Mouse (Mus musculus) kidney, embryonic 15.5 days (tissue): ENCODE measurements around the gene Fbxw9. TPM values are rescaled to one million over a fixed set of nuclear protein-coding genes. Genes with fewer than 3 reads are reported as not detected.

ENCODE experiments used
- ATAC-seq: fragments of 200-750 bp; cut with Nextera tagmentation; replicated peaks from 2 replicates; pipeline ENCODE4 v1.8.0; 2017; ENCODE audit warnings: moderate TSS enrichment; ENCODE audit not compliant: low FRiP score
- H3K27ac ChIP-seq: fragments of 300-500 bp; sonication (generic); 2 replicates; pipeline ENCODE4 v1.5.1; 2015; ENCODE audit warnings: mild to moderate bottlenecking, inconsistent platforms
- H3K27me3 ChIP-seq: fragments of 300-500 bp; sonication (generic); 2 replicates; pipeline ENCODE4 v1.6.1; 2015; ENCODE audit warnings: inconsistent platforms
- H3K36me3 ChIP-seq: fragments of 300-500 bp; sonication (generic); 2 replicates; pipeline ENCODE4 v1.6.1; 2015; ENCODE audit warnings: inconsistent platforms
- H3K4me1 ChIP-seq: fragments of 300-500 bp; sonication (generic); 2 replicates; pipeline ENCODE4 v1.6.1; 2015; ENCODE audit warnings: inconsistent platforms
- H3K4me2 ChIP-seq: fragments of 300-500 bp; sonication (generic); 2 replicates; pipeline ENCODE4 v1.6.1; 2015; ENCODE audit warnings: moderate library complexity, mild to moderate bottlenecking, inconsistent platforms
- H3K4me3 ChIP-seq: fragments of 300-500 bp; sonication (generic); replicated peaks from 2 replicates; pipeline ENCODE4 v1.5.1; 2015; ENCODE audit warnings: mild to moderate bottlenecking, inconsistent platforms
- H3K9ac ChIP-seq: fragments of 300-500 bp; sonication (generic); 2 replicates; pipeline ENCODE4 v1.6.1; 2015; ENCODE audit warnings: mild to moderate bottlenecking, inconsistent platforms
- H3K9me3 ChIP-seq: fragments of 300-500 bp; sonication (generic); replicated peaks from 2 replicates; pipeline ENCODE4 v1.6.1; 2016; ENCODE audit warnings: inconsistent platforms
- WGBS: fragments of 180-500 bp; shearing (Covaris S2); methylation state at CpG from one replicate; pipeline ENCODE4 v1.1.7; 2015; ENCODE audit warnings: mixed read lengths; 5-methylcytosine and 5-hydroxymethylcytosine counted together
- polyA plus RNA-seq: library from polyadenylated mRNA; unstranded; fragments of >200 nt; fragmentation: Nextera tagmentation; extraction: Ambion mirVana; gene quantifications from 2 replicates; pipeline ENCODE4 v1.2.1, GENCODE M21; 2015

Fbxw9 gene
- polyA plus RNA-seq, 1 experiment from 2014 or later = 32.1 TPM

GRCm38 (mm10) chr8:85027922-85028321, 31.9 kb upstream of the Fbxw9 start:
- no peaks in the 10 kb centered on the region for H3K27me3 ChIP-seq
- H3K36me3 ChIP-seq = peaks cover 51% of the 10 kb centered on the region
- H3K4me2 ChIP-seq = peak overlapping the region; percentile 85
- no peak for ATAC-seq
- H3K4me1 ChIP-seq = peaks cover 39% of the 10 kb centered on the region
- peak overlapping the region; percentile 99 for H3K4me3 ChIP-seq
- peak overlapping the region; percentile 99 for H3K9ac ChIP-seq
- 16% methylated on average over 2 of the region's 2 CpGs for WGBS
- H3K9me3 ChIP-seq = no peaks in the 10 kb centered on the region
- H3K27ac ChIP-seq = no peak overlapping the region

DNA sequence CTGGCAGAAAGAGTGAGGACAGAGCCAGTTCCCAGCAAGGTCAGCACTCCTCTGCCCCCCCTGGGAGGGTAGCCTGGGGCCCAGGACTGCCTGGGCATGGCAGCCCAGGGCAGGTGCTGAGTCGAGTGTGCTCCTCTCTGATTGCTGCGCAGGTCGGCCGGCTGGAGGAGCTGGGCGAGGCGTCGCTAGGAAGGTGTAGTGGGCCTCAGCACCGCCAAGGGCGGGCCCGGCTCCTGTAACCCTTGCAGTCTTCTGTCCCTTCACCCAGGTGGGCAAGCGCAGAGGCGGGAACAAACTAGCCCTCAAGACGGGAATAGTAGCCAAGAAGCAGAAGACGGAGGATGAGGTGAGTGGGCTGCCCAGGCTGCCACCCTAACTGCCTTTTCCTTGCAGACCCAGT, 30.6 kb upstream of the Fbxw9 start:
- Histone ChIP-seq H3K9me3 (no peaks in the 10 kb centered on the region), H3K4me3 (peak overlapping the region; percentile 99; the same call in 1 of the 2 replicates), H3K4me2 (peak overlapping the region; percentile 85), H3K4me1 (peaks cover 37% of the 10 kb centered on the region), H3K36me3 (peaks cover 49% of the 10 kb centered on the region), H3K27me3 (no peaks in the 10 kb centered on the region), H3K27ac (no peak overlapping the region), H3K9ac (peak overlapping the region; percentile 99; the same call in 1 of the 2 replicates)
- ATAC-seq = no peak
- 90% methylated on average over 14 of the region's 14 CpGs for WGBS

DNA sequence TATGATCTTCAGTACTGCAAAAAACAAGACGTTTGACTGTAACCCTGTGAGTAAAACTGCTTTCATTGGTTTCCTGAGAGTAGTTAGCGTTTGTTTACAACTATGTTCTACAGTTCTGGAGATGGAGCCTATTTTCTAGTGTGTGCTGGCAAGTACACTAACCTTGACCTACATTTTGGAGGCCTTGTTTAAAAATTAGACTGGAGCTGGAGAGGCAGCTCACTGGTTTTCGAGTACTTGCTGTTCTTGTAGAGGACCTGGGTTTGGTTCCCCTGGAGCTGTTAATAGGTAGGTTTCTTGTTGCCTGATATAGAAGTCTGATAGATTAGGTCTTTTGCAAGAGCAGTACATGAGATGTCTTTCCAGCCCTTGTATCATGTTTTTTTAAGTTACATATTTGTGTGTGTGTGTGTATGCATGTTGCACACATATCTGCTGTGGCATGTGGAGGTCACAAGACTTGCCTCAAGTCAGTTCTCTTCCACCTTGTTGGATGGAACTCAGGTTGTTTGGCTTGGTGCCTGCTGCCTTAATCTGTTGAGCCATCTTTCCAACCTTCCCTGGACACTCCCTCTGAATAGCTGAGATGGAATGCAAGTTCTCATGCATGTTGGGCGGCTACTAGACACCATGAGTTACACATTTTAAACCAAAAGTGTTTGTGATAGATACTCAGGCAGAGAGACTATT, 27.1 kb upstream of the Fbxw9 start:
- ATAC-seq = no peak
- Histone ChIP-seq H3K36me3 (peaks cover 49% of the 10 kb centered on the region), H3K9ac (no peak overlapping the region), H3K4me2 (no peak overlapping the region), H3K9me3 (no peaks in the 10 kb centered on the region), H3K27ac (0 out of 2 replicates have a peak overlapping the region, but pooled peaks have one; percentile 32), H3K4me3 (no peak overlapping the region), H3K4me1 (peaks cover 31% of the 10 kb centered on the region), H3K27me3 (no peaks in the 10 kb centered on the region)
- 87% methylated on average over 4 of the region's 4 CpGs for WGBS

DNA sequence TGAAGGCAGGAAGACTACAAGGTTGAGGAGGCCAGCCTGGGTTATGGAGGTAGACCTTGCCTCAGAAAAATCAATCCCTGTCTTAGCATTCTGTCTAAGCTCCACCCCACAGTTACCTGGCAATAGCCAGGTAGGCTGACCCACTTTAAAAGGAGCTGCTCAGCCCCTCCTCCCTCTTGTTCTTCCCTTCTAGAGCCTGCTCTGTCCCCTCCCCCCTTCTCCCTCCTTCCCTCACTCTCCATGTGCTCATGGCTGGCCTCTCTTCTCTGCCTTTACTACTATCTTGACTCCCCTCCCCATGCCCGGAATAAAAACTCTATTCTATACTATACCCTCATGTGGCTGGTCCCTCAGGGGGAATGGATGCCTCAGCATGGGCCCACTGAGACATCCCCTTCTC, 26.0 kb upstream of the Fbxw9 start:
- ATAC-seq = no peak
- no peak overlapping the region for H3K27ac ChIP-seq
- no peak overlapping the region for H3K4me2 ChIP-seq
- H3K36me3 ChIP-seq = peaks cover 49% of the 10 kb centered on the region
- peaks cover 28% of the 10 kb centered on the region for H3K4me1 ChIP-seq
- H3K4me3 ChIP-seq = no peak overlapping the region
- H3K9ac ChIP-seq = no peak overlapping the region
- H3K27me3 ChIP-seq = no peaks in the 10 kb centered on the region
- 52% methylated on average over 1 of the region's 1 CpGs for WGBS
- H3K9me3 ChIP-seq = no peaks in the 10 kb centered on the region

DNA sequence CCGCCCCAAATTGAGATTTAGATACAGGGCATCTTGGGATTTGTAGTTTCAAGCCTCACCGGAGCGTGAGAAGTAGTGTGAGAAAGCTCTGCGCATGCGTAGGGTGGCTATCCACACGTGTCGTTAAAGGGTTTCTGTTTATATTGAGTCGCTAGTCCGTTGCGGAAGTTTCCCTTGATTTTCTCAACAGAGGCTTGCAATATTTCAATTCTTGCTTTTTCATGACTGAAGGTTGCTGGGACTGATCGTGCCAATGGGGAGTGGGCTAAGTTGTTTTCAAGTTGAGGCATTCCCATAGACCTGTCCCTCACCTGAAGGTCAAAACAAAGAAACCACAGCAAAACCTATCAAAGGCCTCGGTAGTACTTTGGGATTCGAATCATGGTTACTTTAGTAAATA, 25.1 kb upstream of the Fbxw9 start:
- Histone ChIP-seq H3K36me3 (peaks cover 41% of the 10 kb centered on the region), H3K9me3 (no peaks in the 10 kb centered on the region), H3K9ac (peak overlapping the region; percentile 70), H3K4me3 (peak overlapping the region; percentile 83), H3K27ac (peak overlapping the region; percentile 100), H3K27me3 (no peaks in the 10 kb centered on the region), H3K4me1 (peaks cover 29% of the 10 kb centered on the region), H3K4me2 (peak overlapping the region; percentile 83)
- under 1% methylated on average over 13 of the region's 13 CpGs for WGBS
- ATAC-seq = no peak

- 5% methylated on average over 12 of the region's 12 CpGs for WGBS
- Histone ChIP-seq H3K4me3 (peak overlapping the region; percentile 83), H3K36me3 (peaks cover 41% of the 10 kb centered on the region), H3K27ac (peak overlapping the region; percentile 100), H3K4me2 (peak overlapping the region; percentile 83), H3K27me3 (no peaks in the 10 kb centered on the region), H3K4me1 (peaks cover 29% of the 10 kb centered on the region), H3K9ac (peak overlapping the region; percentile 70), H3K9me3 (no peaks in the 10 kb centered on the region)
- ATAC-seq = no peak
These were observed 24.6 kb upstream of the Fbxw9 start for GRCm38 (mm10) chr8:85035165-85035727.

GRCm38 (mm10) chr8:85035728-85036310, 24.0 kb upstream of the Fbxw9 start:
- under 1% methylated on average over 15 of the region's 15 CpGs for WGBS
- peak overlapping the region; percentile 100 for H3K27ac ChIP-seq
- ATAC-seq = peak; percentile 3

DNA sequence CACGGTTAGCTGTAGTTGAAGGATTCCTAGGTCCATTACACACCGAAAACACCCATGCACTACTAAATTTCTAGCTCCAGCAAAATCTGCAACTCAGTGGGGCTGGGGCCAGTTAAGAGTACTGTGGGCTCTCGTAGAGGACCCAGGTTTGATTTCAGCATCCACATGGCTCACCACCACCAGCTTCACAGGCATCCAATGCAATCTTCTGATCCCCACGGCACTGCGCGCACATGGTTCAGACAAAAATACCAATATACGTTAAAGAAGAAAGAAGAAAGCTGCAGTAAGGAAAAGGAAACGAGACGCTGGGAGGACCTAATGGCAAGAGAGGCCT, 23.5 kb upstream of the Fbxw9 start:
- Histone ChIP-seq H3K4me2 (peak overlapping the region; percentile 83), H3K9me3 (no peaks in the 10 kb centered on the region), H3K9ac (peak overlapping the region; percentile 70), H3K4me3 (peak overlapping the region; percentile 83), H3K36me3 (peaks cover 42% of the 10 kb centered on the region), H3K4me1 (peaks cover 29% of the 10 kb centered on the region), H3K27ac (peak overlapping the region; percentile 100), H3K27me3 (no peaks in the 10 kb centered on the region)
- peak; percentile 40 for ATAC-seq
- under 1% methylated on average over 9 of the region's 9 CpGs for WGBS

More at GRCm38 (mm10) chr8:85035728-85036310, 24.0 kb upstream of the Fbxw9 start:
- Histone ChIP-seq H3K4me3 (peak overlapping the region; percentile 83), H3K27me3 (no peaks in the 10 kb centered on the region), H3K9ac (peak overlapping the region; percentile 70), H3K4me2 (peak overlapping the region; percentile 83), H3K4me1 (peaks cover 29% of the 10 kb centered on the region), H3K9me3 (no peaks in the 10 kb centered on the region), H3K36me3 (peaks cover 41% of the 10 kb centered on the region)

DNA sequence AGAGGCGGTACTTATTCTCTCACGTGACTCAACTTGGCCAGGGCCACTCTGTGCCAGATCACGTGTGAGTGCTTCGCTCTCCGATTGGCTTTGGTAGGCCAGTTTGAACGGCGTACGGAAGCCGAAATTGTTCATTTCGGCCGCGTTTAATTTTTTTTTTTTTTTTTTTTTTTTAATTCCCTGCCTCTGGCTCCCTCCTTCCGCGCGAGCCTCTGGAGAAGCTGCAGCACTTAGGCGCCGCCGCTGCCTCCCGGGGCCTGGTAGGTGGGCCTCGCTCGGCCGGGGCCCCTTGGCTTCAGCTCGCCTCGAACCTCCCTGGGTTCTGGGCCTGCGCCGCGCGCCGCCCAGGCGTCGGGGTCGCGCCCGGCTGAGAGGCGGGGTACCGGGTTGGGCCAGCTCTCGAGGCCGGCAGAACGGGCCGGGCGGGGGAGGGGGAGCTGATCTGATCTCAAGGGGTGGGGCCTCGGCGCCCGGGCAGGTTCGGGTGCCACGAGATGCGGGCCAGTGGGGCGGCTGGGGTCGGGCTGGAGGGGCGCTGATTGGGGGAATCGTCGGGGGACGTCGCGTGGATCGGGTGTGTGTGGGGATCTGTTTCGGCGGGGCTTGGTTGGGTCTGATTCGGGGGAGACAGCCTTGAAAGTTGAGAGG, 23.0 kb upstream of the Fbxw9 start, which contains the start of gene Tnpo2:
TSS of gene Tnpo2 (plus strand) at position 198 of the 648 bp plus-strand sequence.
- peak within 1 kb of the TSS; percentile 83 for H3K4me3 ChIP-seq
- under 1% methylated on average over 59 of the region's 59 CpGs for WGBS
- H3K9me3 ChIP-seq = no peaks in the 10 kb centered on the region
- H3K36me3 ChIP-seq = peaks cover 42% of the 10 kb centered on the region
- ATAC-seq = peak; percentile 91
- H3K27me3 ChIP-seq = no peaks in the 10 kb centered on the region
- H3K4me2 ChIP-seq = peak within 1 kb of the TSS; percentile 83
- peaks cover 29% of the 10 kb centered on the region for H3K4me1 ChIP-seq
- peak within 1 kb of the TSS; percentile 96 for H3K9ac ChIP-seq
- H3K27ac ChIP-seq = peak within 1 kb of the TSS; percentile 100

DNA sequence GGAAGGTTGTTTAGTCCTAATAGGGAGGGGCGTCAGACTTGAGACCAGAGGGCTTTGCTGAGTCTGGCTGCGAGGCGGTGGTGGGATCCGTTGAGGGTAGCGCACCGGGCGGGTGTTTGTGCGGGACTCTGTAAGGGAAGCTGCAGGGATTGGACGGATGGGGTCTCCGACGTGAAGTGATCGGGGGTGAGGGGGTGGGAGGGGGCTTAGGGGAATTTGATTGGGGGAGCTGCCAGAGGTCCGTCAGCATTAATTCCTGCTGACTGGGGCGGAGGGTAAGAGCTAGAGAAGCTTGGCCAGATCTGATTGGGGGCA, 22.5 kb upstream of the Fbxw9 start:
- peak overlapping the region; percentile 96 for H3K9ac ChIP-seq
- 0% methylated on average over 14 of the region's 14 CpGs for WGBS
- H3K36me3 ChIP-seq = peaks cover 42% of the 10 kb centered on the region
- no peaks in the 10 kb centered on the region for H3K9me3 ChIP-seq
- no peaks in the 10 kb centered on the region for H3K27me3 ChIP-seq
- peak overlapping the region; percentile 83 for H3K4me3 ChIP-seq
- peak overlapping the region; percentile 83 for H3K4me2 ChIP-seq
- H3K4me1 ChIP-seq = peaks cover 29% of the 10 kb centered on the region
- peak overlapping the region; percentile 100 for H3K27ac ChIP-seq
- ATAC-seq = peak; percentile 63

GRCm38 (mm10) chr8:85037681-85038531, 21.9 kb upstream of the Fbxw9 start:
- peak overlapping the region; percentile 83 for H3K4me2 ChIP-seq
- peak overlapping the region; percentile 100 for H3K27ac ChIP-seq
- peaks cover 29% of the 10 kb centered on the region for H3K4me1 ChIP-seq
- WGBS = under 1% methylated on average over 57 of the region's 57 CpGs
- H3K4me3 ChIP-seq = peak overlapping the region; percentile 83
- peak; percentile 12 for ATAC-seq
- H3K9me3 ChIP-seq = no peaks in the 10 kb centered on the region
- H3K36me3 ChIP-seq = peaks cover 42% of the 10 kb centered on the region
- peak overlapping the region; percentile 96 for H3K9ac ChIP-seq
- H3K27me3 ChIP-seq = no peaks in the 10 kb centered on the region
